Mouse (Mus musculus): ENCODE data around the gene L2hgdh.
"Not testable (repeated sequence)": the region's sequence is repeated elsewhere in the genome, so short reads cannot be mapped to it uniquely, and the experiment has no call there.

L2hgdh gene

DNA sequence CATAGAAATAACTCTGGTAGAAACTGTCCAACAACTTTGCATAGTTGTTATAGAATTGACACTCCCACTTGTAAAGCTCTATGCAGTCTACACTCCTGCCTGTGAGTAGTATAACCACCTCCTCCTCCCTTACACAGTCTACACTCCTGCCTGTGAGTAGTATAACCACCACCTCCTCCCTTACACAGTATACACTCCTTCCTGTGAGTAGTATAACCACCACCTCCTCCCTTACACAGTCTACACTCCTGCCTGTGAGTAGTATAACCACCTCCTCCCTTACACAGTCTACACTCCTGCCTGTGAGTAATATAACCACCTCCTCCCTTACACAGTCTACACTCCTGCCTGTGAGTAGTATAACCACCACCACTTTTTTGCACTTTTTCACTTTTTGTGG is 70.7 kb downstream of the L2hgdh start:
- not testable (repeated sequence) for DNase-seq

DNA sequence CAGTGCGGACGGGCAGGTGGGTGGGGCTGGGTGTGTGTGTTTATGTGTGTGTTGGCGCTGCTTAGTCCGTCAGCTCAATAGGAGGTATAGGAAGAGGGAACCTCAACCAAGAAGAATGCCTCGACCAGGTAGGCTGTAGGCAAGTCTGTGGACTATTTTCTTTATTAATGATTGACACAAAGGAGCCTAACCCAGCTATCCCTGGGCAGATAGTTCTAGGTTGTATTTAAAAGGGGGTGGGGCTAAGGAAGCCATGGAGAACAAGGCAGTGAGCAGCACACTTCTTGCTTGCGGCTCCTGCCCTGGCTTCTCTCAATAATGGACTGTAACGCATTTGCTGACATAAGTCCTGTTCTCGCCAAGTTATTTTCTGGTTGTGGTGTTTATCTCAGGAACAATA is 75.2 kb downstream of the L2hgdh start:
- no peak for DNase-seq

DNA sequence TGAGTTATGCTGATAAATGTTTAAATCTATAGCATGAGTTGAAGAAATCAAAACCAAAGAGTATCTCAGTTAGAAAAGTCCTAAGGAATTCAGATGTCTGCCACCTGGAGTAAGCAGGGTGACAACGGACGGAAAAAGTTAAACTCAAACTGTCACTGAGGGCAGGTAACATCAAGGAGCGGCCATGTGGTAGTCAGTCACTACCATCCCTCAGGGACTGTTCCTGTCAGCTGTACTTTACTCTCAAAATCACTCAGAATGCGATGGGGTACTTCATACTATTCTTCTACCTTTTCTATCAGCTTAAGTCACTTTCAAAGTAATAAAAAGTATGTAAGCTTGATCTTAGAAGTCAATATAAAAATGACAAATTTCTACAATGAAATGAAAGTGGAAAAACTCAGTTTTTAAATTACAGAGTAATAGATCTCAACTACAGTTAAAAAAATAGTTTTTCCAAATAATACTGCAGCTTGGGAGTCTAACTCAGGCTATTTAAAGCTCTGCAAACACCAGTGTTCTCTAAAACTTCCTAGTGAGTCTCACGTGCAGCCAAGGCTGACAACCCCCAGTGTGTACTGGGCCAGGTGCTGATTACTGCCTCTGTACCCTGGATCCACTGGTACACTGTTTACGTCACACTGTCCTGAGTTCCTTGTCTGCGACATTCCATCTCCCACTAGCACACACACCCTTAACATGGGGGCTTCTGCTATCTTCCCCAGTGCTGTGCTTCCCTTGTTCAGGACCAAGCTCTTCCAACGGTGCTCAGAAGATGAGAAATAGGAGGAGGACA is 78.7 kb downstream of the L2hgdh start:
- no peak for DNase-seq

- DNase-seq: no peak
Measured at GRCm38 (mm10) chr12:69644877-69645276, 79.8 kb downstream of the L2hgdh start.

DNA sequence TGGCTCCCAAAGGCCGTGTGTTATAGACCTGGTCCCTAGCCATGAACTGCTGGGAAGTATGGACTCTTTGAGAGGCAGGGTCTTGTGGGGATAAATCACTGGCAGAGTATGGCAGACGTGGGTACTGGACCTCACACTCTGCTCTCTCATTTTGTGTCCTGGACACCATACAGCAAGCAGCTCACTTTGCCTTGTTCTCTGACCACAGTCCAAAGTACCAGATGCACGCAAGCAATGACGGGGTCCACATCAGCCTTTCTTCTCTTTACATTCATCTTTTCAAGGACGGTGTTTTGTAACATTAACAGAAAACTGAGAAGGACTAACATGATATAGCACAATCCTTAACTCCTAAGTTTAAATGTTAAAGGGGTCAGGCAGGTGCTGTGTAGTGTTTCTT is 81.8 kb downstream of the L2hgdh start:
- no peak for DNase-seq
